Mouse (Mus musculus) MEL (cell line): Measurements from ENCODE around the gene Olfr1393.

Source experiments
- CHD2 ChIP-seq: IDR thresholded peaks from 2 replicates; pipeline ENCODE4 v1.6.1; 2011; ENCODE audit warnings: low read length, improper control_type of control experiment
- CTCF ChIP-seq, 3 experiments: IDR thresholded peaks in 2 of 3; conservative IDR thresholded peaks in 1 of 3; 2 replicates each; pipeline ENCODE4 v1.5.1; 2011 to 2012; ENCODE audit warnings: low read length in 3 of 3, low read depth in 2 of 3, mild to moderate bottlenecking in 2 of 3, improper control_type of control experiment in 1 of 3, inconsistent platforms in 1 of 3, mixed read lengths in 1 of 3, moderate library complexity in 1 of 3; ENCODE audit not compliant: control insufficient read depth in 1 of 3, insufficient read depth in 1 of 3, poor library complexity in 1 of 3, severe bottlenecking in 1 of 3
- EP300 ChIP-seq, 2 experiments: IDR thresholded peaks; 2 replicates each; pipeline ENCODE4 v1.6.1; 2011; ENCODE audit warnings: improper control_type of control experiment in 2 of 2, low read length in 2 of 2, low read depth in 1 of 2, mild to moderate bottlenecking in 1 of 2
- GATA1 ChIP-seq: IDR thresholded peaks from 2 replicates; pipeline ENCODE4 v1.6.1; 2011; ENCODE audit warnings: low read depth, low read length, improper control_type of control experiment
- HCFC1 ChIP-seq: IDR thresholded peaks from 2 replicates; pipeline ENCODE4 v1.6.1; 2012; ENCODE audit warnings: low read depth, mild to moderate bottlenecking, inconsistent platforms, low read length, improper control_type of control experiment, moderate library complexity
- JUND ChIP-seq: IDR thresholded peaks from 2 replicates; pipeline ENCODE4 v1.6.1; 2011; ENCODE audit warnings: low read depth, mild to moderate bottlenecking, improper control_type of control experiment, low read length
- MYB ChIP-seq: IDR thresholded peaks from 2 replicates; pipeline ENCODE4 v1.6.1; 2011; ENCODE audit warnings: mild to moderate bottlenecking, low read depth, low read length, improper control_type of control experiment
- POLR2A ChIP-seq, 2 experiments: IDR thresholded peaks; 2 replicates each; pipeline ENCODE4 v1.6.1; 2011 to 2012; ENCODE audit warnings: low read length in 2 of 2, mild to moderate bottlenecking in 2 of 2, control low read depth in 1 of 2, improper control_type of control experiment in 1 of 2, low read depth in 1 of 2, moderate library complexity in 1 of 2; ENCODE audit not compliant: control insufficient read depth in 1 of 2, insufficient read depth in 1 of 2, poor library complexity in 1 of 2
- POLR2AphosphoS5 ChIP-seq: IDR thresholded peaks from 2 replicates; pipeline ENCODE4 v1.6.1; 2012; ENCODE audit warnings: low read depth, borderline replicate concordance, mild to moderate bottlenecking, inconsistent platforms, low read length, moderate library complexity, mixed read lengths
- SMC3 ChIP-seq: IDR thresholded peaks from 2 replicates; pipeline ENCODE4 v1.6.1; 2011; ENCODE audit warnings: low read depth, low read length, improper control_type of control experiment
- TBP ChIP-seq: IDR thresholded peaks from 2 replicates; pipeline ENCODE4 v1.8.0; 2011; ENCODE audit warnings: low read depth, low read length, improper control_type of control experiment
- ZKSCAN1 ChIP-seq: IDR thresholded peaks from 2 replicates; pipeline ENCODE4 v1.6.1; 2012; ENCODE audit warnings: low read depth, mild to moderate bottlenecking, inconsistent platforms, low read length, improper control_type of control experiment, moderate library complexity
- ZMIZ1 ChIP-seq: IDR thresholded peaks from 2 replicates; pipeline ENCODE4 v1.6.1; 2012; ENCODE audit warnings: low read depth, mild to moderate bottlenecking, inconsistent platforms, low read length, improper control_type of control experiment, moderate library complexity

DNA sequence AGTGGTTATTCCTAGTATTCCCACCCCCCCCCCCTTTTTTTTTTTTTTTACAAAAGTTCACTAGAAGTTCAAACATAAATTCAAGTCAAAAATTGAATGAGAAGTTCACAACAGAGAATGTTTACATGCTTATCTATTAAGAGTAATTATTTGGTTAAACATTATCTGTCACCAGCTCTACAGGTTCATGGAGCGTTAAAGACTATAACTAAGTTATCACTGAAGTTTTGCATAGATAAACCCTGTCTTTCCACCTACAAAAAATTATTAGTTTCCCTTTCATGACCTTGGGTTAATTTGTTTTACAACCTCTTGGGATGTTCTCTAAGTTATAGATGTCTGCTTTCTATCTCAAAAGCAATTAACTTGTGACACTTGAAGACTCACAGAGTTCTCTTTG is 37.8 kb upstream of the Olfr1393 start:
- no peak for TF ChIP-seq POLR2A (IDR thresholded peaks at IDR 0.05; ENCODE audit: control insufficient read depth in 1 of 2, insufficient read depth in 1 of 2, low read depth in 1 of 2, low read length in 2 of 2, poor library complexity in 1 of 2)
- no peak for TF ChIP-seq ZMIZ1
- TF ChIP-seq CHD2: no peak
- no peak for TF ChIP-seq HCFC1
- TF ChIP-seq EP300 (IDR thresholded peaks at IDR 0.05; ENCODE audit: low read depth in 1 of 2, low read length in 2 of 2): peak; percentile 76 to 77
- TF ChIP-seq CTCF (IDR thresholded peaks at IDR 0.05 in 2 of 3, conservative IDR thresholded peaks at IDR 0.05 in 1 of 3; ENCODE audit: control insufficient read depth in 1 of 3, insufficient read depth in 1 of 3, low read depth in 2 of 3, low read length in 3 of 3, poor library complexity in 1 of 3, severe bottlenecking in 1 of 3): no peak
- TF ChIP-seq TBP: no peak
- no peak for TF ChIP-seq SMC3
- no peak for TF ChIP-seq JUND
- peak; percentile 76 for TF ChIP-seq GATA1
- no peak for TF ChIP-seq ZKSCAN1
- no peak for TF ChIP-seq POLR2AphosphoS5
- peak; percentile 13; the same call in 1 of the 2 replicates for TF ChIP-seq MYB
